Mouse (Mus musculus): ENCODE measurements around the gene Nfe2l1.

The Nfe2l1 gene

GRCm38 (mm10) chr11:96843627-96844026, 13.9 kb upstream of the Nfe2l1 start:
- no peak for DNase-seq

- no peak for DNase-seq
Measured at GRCm38 (mm10) chr11:96840290-96840689, 10.5 kb upstream of the Nfe2l1 start.

GRCm38 (mm10) chr11:96839877-96840276, 10.1 kb upstream of the Nfe2l1 start:
- no peak for DNase-seq

- no peak for DNase-seq
Measured at GRCm38 (mm10) chr11:96839428-96839827, 9.7 kb upstream of the Nfe2l1 start.

GRCm38 (mm10) chr11:96838341-96838740, 8.6 kb upstream of the Nfe2l1 start:
- no peak for DNase-seq

- DNase-seq: no peak
Measured at GRCm38 (mm10) chr11:96837298-96837697, 7.5 kb upstream of the Nfe2l1 start.

- no peak for DNase-seq
Measured at GRCm38 (mm10) chr11:96834127-96834526, 4.4 kb upstream of the Nfe2l1 start.

GRCm38 (mm10) chr11:96832973-96833372, 3.2 kb upstream of the Nfe2l1 start:
- DNase-seq: no peak

- DNase-seq: no peak
Measured at GRCm38 (mm10) chr11:96832541-96832940, 2.8 kb upstream of the Nfe2l1 start.

GRCm38 (mm10) chr11:96831516-96831915, 1.7 kb upstream of the Nfe2l1 start:
- DNase-seq: peak; percentile 82

- no peak for DNase-seq
Measured at GRCm38 (mm10) chr11:96830539-96831216, 910 bp upstream of the Nfe2l1 start.

- DNase-seq: peak; percentile 85
Measured at GRCm38 (mm10) chr11:96829403-96829812, 360 bp downstream of the Nfe2l1 start.

GRCm38 (mm10) chr11:96828881-96829280, 887 bp downstream of the Nfe2l1 start:
- DNase-seq: no peak

- no peak for DNase-seq
Measured at GRCm38 (mm10) chr11:96827917-96828316, 1.9 kb downstream of the Nfe2l1 start.

- peak; percentile 37 for DNase-seq
Measured at GRCm38 (mm10) chr11:96827062-96827581, 2.6 kb downstream of the Nfe2l1 start.

- DNase-seq: peak; percentile 58
Measured at GRCm38 (mm10) chr11:96826481-96826880, 3.3 kb downstream of the Nfe2l1 start.

GRCm38 (mm10) chr11:96824783-96825495, 4.8 kb downstream of the Nfe2l1 start:
- DNase-seq: peak; percentile 62

GRCm38 (mm10) chr11:96823880-96824782, 5.6 kb downstream of the Nfe2l1 start:
- peak; percentile 91 for DNase-seq

- DNase-seq: no peak
Measured at GRCm38 (mm10) chr11:96823471-96823837, 6.3 kb downstream of the Nfe2l1 start.

- DNase-seq: peak; percentile 41
Measured at GRCm38 (mm10) chr11:96822675-96823470, 6.9 kb downstream of the Nfe2l1 start.

- no peak for DNase-seq
Measured at GRCm38 (mm10) chr11:96821956-96822355, 7.8 kb downstream of the Nfe2l1 start.

GRCm38 (mm10) chr11:96818128-96818710, 11.5 kb downstream of the Nfe2l1 start:
- DNase-seq: no peak
